Mouse (Mus musculus) lung, postnatal 0 days (tissue): ENCODE measurements around the gene Bud23.

ENCODE experiments used
- CTCF ChIP-seq: IDR thresholded peaks from 2 replicates; pipeline ENCODE4 v1.5.1; 2016; ENCODE audit warnings: antibody characterized with exemption, mild to moderate bottlenecking
- EP300 ChIP-seq: IDR thresholded peaks from 2 replicates; pipeline ENCODE4 v1.6.1; 2016; ENCODE audit warnings: antibody characterized with exemption, mild to moderate bottlenecking, control low read depth

DNA sequence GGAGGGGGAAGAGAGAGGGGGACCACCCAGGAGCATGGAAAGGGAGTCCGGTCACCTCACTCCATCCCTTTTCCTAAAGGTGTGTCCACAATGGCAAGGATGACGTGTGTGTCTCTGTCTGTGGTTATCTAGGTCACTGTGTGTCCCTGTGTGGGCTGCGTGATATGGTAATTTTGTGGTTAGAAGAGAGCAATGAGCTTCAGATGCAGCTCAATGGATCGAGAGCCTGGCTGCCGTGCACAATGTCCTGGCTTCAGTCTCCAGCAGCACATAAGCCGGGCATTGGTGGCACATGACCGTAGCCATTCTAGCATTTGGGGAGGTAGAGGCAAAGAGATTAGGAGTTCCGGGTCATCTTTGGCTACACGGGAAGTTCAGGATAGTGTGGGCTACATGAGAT is 25.2 kb downstream of the Bud23 start:
- no peak for TF ChIP-seq CTCF
- TF ChIP-seq EP300 = no peak
